Mouse (Mus musculus) stomach, postnatal 0 days (tissue): ENCODE data around the gene Aldh1a1.

Experiments
- CTCF ChIP-seq: IDR thresholded peaks from 2 replicates; pipeline ENCODE4 v1.5.1; 2016; ENCODE audit warnings: antibody characterized with exemption, low read depth, mild to moderate bottlenecking, moderate library complexity
- EP300 ChIP-seq: optimal IDR thresholded peaks from 2 replicates; pipeline ENCODE3; 2016; ENCODE audit warnings: antibody characterized with exemption

GRCm38 (mm10) chr19:20601739-20602138, 109.2 kb downstream of the Aldh1a1 start:
- no peak for TF ChIP-seq CTCF
- no peak for TF ChIP-seq EP300
